Mouse (Mus musculus) MEL (cell line): ENCODE measurements around the gene Swsap1. TPM values are rescaled to one million over a fixed set of nuclear protein-coding genes. Genes with fewer than 3 reads are reported as not detected.

Experiments used
- DNase-seq: peaks from one replicate; pipeline ENCODE4 v3.0.0; 2011; ENCODE audit warnings: low read depth, low spot score
- H3K27ac ChIP-seq: 2 replicates; pipeline ENCODE4 v1.5.1; 2012; ENCODE audit warnings: low read depth, mild to moderate bottlenecking, control low read depth, low read length, moderate library complexity; ENCODE audit not compliant: control insufficient read depth
- H3K27me3 ChIP-seq, 2 experiments: fragments of 150-350 bp in 1 of 2; sonication (generic) in 1 of 2; 2 replicates each; pipeline ENCODE4 v1.6.1; 2012; ENCODE audit warnings: low read length in 2 of 2, mild to moderate bottlenecking in 2 of 2, improper control_type of control experiment in 1 of 2, moderate library complexity in 1 of 2; ENCODE audit not compliant: insufficient read depth in 2 of 2, control insufficient read depth in 1 of 2
- H3K36me3 ChIP-seq, 2 experiments: 2 replicates each; pipeline ENCODE4 v1.6.1; 2012 to 2014; ENCODE audit warnings: low read length in 2 of 2, improper control_type of control experiment in 1 of 2, inconsistent platforms in 1 of 2, mild to moderate bottlenecking in 1 of 2; ENCODE audit not compliant: insufficient read depth in 2 of 2, control insufficient read depth in 1 of 2
- H3K4me1 ChIP-seq, 2 experiments: fragments of 150-350 bp in 1 of 2; sonication (generic) in 1 of 2; 2 replicates each; pipeline ENCODE4 v1.6.1; 2012; ENCODE audit warnings: low read length in 2 of 2, improper control_type of control experiment in 1 of 2, mild to moderate bottlenecking in 1 of 2; ENCODE audit not compliant: insufficient read depth in 2 of 2, control insufficient read depth in 1 of 2
- H3K4me3 ChIP-seq, 2 experiments: fragments of 150-350 bp in 1 of 2; sonication (generic) in 1 of 2; 2 replicates each; pipeline ENCODE4 v1.5.1; 2012; ENCODE audit warnings: low read depth in 2 of 2, low read length in 2 of 2, mild to moderate bottlenecking in 2 of 2, moderate library complexity in 2 of 2, control low read depth in 1 of 2, improper control_type of control experiment in 1 of 2; ENCODE audit not compliant: control insufficient read depth in 1 of 2, insufficient read depth in 1 of 2
- H3K79me2 ChIP-seq: 2 replicates; pipeline ENCODE4 v1.6.1; 2012; ENCODE audit warnings: mild to moderate bottlenecking, low read length, moderate library complexity; ENCODE audit not compliant: control insufficient read depth, poor library complexity, insufficient read depth
- H3K9ac ChIP-seq: 2 replicates; pipeline ENCODE4 v1.6.1; 2012; ENCODE audit warnings: low read depth, mild to moderate bottlenecking, control low read depth, low read length, moderate library complexity; ENCODE audit not compliant: control insufficient read depth, poor library complexity, severe bottlenecking
- H3K9me3 ChIP-seq: fragments of 150-350 bp; sonication (generic); replicated peaks from 2 replicates; pipeline ENCODE4 v1.6.1; 2012; ENCODE audit warnings: mild to moderate bottlenecking, low read length, improper control_type of control experiment, moderate library complexity; ENCODE audit not compliant: insufficient read depth
- BHLHE40 ChIP-seq: IDR thresholded peaks from 2 replicates; pipeline ENCODE4 v1.6.1; 2012; ENCODE audit warnings: low read depth, mild to moderate bottlenecking, inconsistent platforms, low read length, improper control_type of control experiment, borderline replicate concordance
- CHD1 ChIP-seq: IDR thresholded peaks from 2 replicates; pipeline ENCODE4 v1.6.1; 2012; ENCODE audit warnings: low read depth, mild to moderate bottlenecking, inconsistent platforms, low read length, improper control_type of control experiment
- CTCF ChIP-seq, 3 experiments: IDR thresholded peaks in 2 of 3; conservative IDR thresholded peaks in 1 of 3; 2 replicates each; pipeline ENCODE4 v1.5.1; 2011 to 2012; ENCODE audit warnings: low read length in 3 of 3, low read depth in 2 of 3, mild to moderate bottlenecking in 2 of 3, improper control_type of control experiment in 1 of 3, inconsistent platforms in 1 of 3, mixed read lengths in 1 of 3, moderate library complexity in 1 of 3; ENCODE audit not compliant: control insufficient read depth in 1 of 3, insufficient read depth in 1 of 3, poor library complexity in 1 of 3, severe bottlenecking in 1 of 3
- E2F4 ChIP-seq: IDR thresholded peaks from 2 replicates; pipeline ENCODE4 v1.6.1; 2011; ENCODE audit warnings: low read depth, low read length, improper control_type of control experiment, borderline replicate concordance
- ELF1 ChIP-seq: IDR thresholded peaks from 2 replicates; pipeline ENCODE4 v1.6.1; 2014; ENCODE audit warnings: low read depth, mild to moderate bottlenecking, inconsistent platforms, low read length, improper control_type of control experiment, moderate library complexity
- EP300 ChIP-seq, 2 experiments: IDR thresholded peaks; 2 replicates each; pipeline ENCODE4 v1.6.1; 2011; ENCODE audit warnings: improper control_type of control experiment in 2 of 2, low read length in 2 of 2, low read depth in 1 of 2, mild to moderate bottlenecking in 1 of 2
- ETS1 ChIP-seq: IDR thresholded peaks from 2 replicates; pipeline ENCODE4 v1.6.1; 2012; ENCODE audit warnings: low read depth, mild to moderate bottlenecking, inconsistent platforms, low read length, improper control_type of control experiment, moderate library complexity
- GABPA ChIP-seq: IDR thresholded peaks from 2 replicates; pipeline ENCODE4 v1.6.1; 2012; ENCODE audit warnings: low read depth, mild to moderate bottlenecking, inconsistent platforms, low read length, improper control_type of control experiment, moderate library complexity
- GATA1 ChIP-seq: IDR thresholded peaks from 2 replicates; pipeline ENCODE4 v1.6.1; 2011; ENCODE audit warnings: low read depth, low read length, improper control_type of control experiment
- HCFC1 ChIP-seq: IDR thresholded peaks from 2 replicates; pipeline ENCODE4 v1.6.1; 2012; ENCODE audit warnings: low read depth, mild to moderate bottlenecking, inconsistent platforms, low read length, improper control_type of control experiment, moderate library complexity
- KAT2A ChIP-seq: conservative IDR thresholded peaks from 2 replicates; pipeline ENCODE4 v1.6.1; 2012; ENCODE audit warnings: low read depth, low read length, improper control_type of control experiment, inconsistent platforms
- MAX ChIP-seq: IDR thresholded peaks from 2 replicates; pipeline ENCODE4 v1.6.1; 2011; ENCODE audit warnings: low read length, improper control_type of control experiment
- MAZ ChIP-seq: IDR thresholded peaks from 2 replicates; pipeline ENCODE4 v1.6.1; 2012; ENCODE audit warnings: low read depth, mild to moderate bottlenecking, inconsistent platforms, low read length, improper control_type of control experiment
- MEF2A ChIP-seq: IDR thresholded peaks from 2 replicates; pipeline ENCODE4 v1.6.1; 2014; ENCODE audit warnings: low read depth, mild to moderate bottlenecking, inconsistent platforms, low read length, improper control_type of control experiment; ENCODE audit not compliant: poor library complexity, insufficient replicate concordance, severe bottlenecking; ENCODE audit errors: extremely low read depth
- MXI1 ChIP-seq: IDR thresholded peaks from 2 replicates; pipeline ENCODE4 v1.6.1; 2011; ENCODE audit warnings: mild to moderate bottlenecking, low read depth, low read length, improper control_type of control experiment
- MYC ChIP-seq: IDR thresholded peaks from 2 replicates; pipeline ENCODE4 v1.6.1; 2011; ENCODE audit warnings: low read depth, mild to moderate bottlenecking, low read length, improper control_type of control experiment, moderate library complexity
- NELFE ChIP-seq: IDR thresholded peaks from 2 replicates; pipeline ENCODE4 v1.6.1; 2011; ENCODE audit warnings: low read depth, low read length, improper control_type of control experiment
- POLR2A ChIP-seq, 2 experiments: IDR thresholded peaks; 2 replicates each; pipeline ENCODE4 v1.6.1; 2011 to 2012; ENCODE audit warnings: low read length in 2 of 2, mild to moderate bottlenecking in 2 of 2, control low read depth in 1 of 2, improper control_type of control experiment in 1 of 2, low read depth in 1 of 2, moderate library complexity in 1 of 2; ENCODE audit not compliant: control insufficient read depth in 1 of 2, insufficient read depth in 1 of 2, poor library complexity in 1 of 2
- POLR2AphosphoS2 ChIP-seq: IDR thresholded peaks from 2 replicates; pipeline ENCODE4 v1.6.1; 2011; ENCODE audit warnings: low read length, improper control_type of control experiment
- POLR2AphosphoS5 ChIP-seq: IDR thresholded peaks from 2 replicates; pipeline ENCODE4 v1.6.1; 2012; ENCODE audit warnings: low read depth, borderline replicate concordance, mild to moderate bottlenecking, inconsistent platforms, low read length, moderate library complexity, mixed read lengths
- RAD21 ChIP-seq: IDR thresholded peaks from 2 replicates; pipeline ENCODE4 v1.6.1; 2011; ENCODE audit warnings: mild to moderate bottlenecking, low read depth, low read length, improper control_type of control experiment
- RCOR1 ChIP-seq: IDR thresholded peaks from 2 replicates; pipeline ENCODE4 v1.6.1; 2012; ENCODE audit warnings: low read depth, mild to moderate bottlenecking, inconsistent platforms, low read length, improper control_type of control experiment
- SIN3A ChIP-seq: IDR thresholded peaks from 2 replicates; pipeline ENCODE4 v1.6.1; 2012; ENCODE audit warnings: low read length, improper control_type of control experiment, inconsistent platforms
- SMC3 ChIP-seq: IDR thresholded peaks from 2 replicates; pipeline ENCODE4 v1.6.1; 2011; ENCODE audit warnings: low read depth, low read length, improper control_type of control experiment
- TAL1 ChIP-seq: IDR thresholded peaks from 2 replicates; pipeline ENCODE4 v1.6.1; 2012; ENCODE audit warnings: mild to moderate bottlenecking, inconsistent platforms, low read length, moderate library complexity, mixed read lengths
- TBP ChIP-seq: IDR thresholded peaks from 2 replicates; pipeline ENCODE4 v1.8.0; 2011; ENCODE audit warnings: low read depth, low read length, improper control_type of control experiment
- TCF12 ChIP-seq: IDR thresholded peaks from 2 replicates; pipeline ENCODE4 v1.6.1; 2014; ENCODE audit warnings: low read depth, mild to moderate bottlenecking, inconsistent platforms, low read length, improper control_type of control experiment, moderate library complexity
- UBTF ChIP-seq: IDR thresholded peaks from 2 replicates; pipeline ENCODE4 v1.6.1; 2012; ENCODE audit warnings: low read depth, mild to moderate bottlenecking, inconsistent platforms, low read length, improper control_type of control experiment, moderate library complexity, borderline replicate concordance; ENCODE audit not compliant: insufficient read depth
- USF1 ChIP-seq: IDR thresholded peaks from 2 replicates; pipeline ENCODE4 v1.6.1; 2014; ENCODE audit warnings: low read depth, mild to moderate bottlenecking, inconsistent platforms, low read length, improper control_type of control experiment, moderate library complexity
- USF2 ChIP-seq, 2 experiments: IDR thresholded peaks; 2 replicates each; pipeline ENCODE4 v1.6.1; 2011 to 2012; ENCODE audit warnings: improper control_type of control experiment in 2 of 2, low read length in 2 of 2, borderline replicate concordance in 1 of 2, inconsistent platforms in 1 of 2, low read depth in 1 of 2, mild to moderate bottlenecking in 1 of 2; ENCODE audit not compliant: insufficient read depth in 1 of 2
- ZC3H11A ChIP-seq: IDR thresholded peaks from 2 replicates; pipeline ENCODE4 v1.6.1; 2012; ENCODE audit warnings: low read depth, mild to moderate bottlenecking, inconsistent platforms, low read length, improper control_type of control experiment
- ZKSCAN1 ChIP-seq: IDR thresholded peaks from 2 replicates; pipeline ENCODE4 v1.6.1; 2012; ENCODE audit warnings: low read depth, mild to moderate bottlenecking, inconsistent platforms, low read length, improper control_type of control experiment, moderate library complexity
- ZMIZ1 ChIP-seq: IDR thresholded peaks from 2 replicates; pipeline ENCODE4 v1.6.1; 2012; ENCODE audit warnings: low read depth, mild to moderate bottlenecking, inconsistent platforms, low read length, improper control_type of control experiment, moderate library complexity
- ZNF384 ChIP-seq: IDR thresholded peaks from 2 replicates; pipeline ENCODE4 v1.6.1; 2012; ENCODE audit warnings: low read depth, mild to moderate bottlenecking, inconsistent platforms, low read length, improper control_type of control experiment
- polyA plus RNA-seq, 2 experiments: library from polyadenylated mRNA; stranded (reverse) in 1 of 2; unstranded in 1 of 2; fragments of >175 nt in 1 of 2; fragments of >200 nt in 1 of 2; gene quantifications; 2 replicates each; pipeline versions ENCODE4 v1.2.1 to v1.2.4; 2012; ENCODE audit warnings: low replicate concordance in 2 of 2, low read depth in 1 of 2; ENCODE audit not compliant: insufficient read length in 2 of 2, insufficient read depth in 1 of 2, missing spikeins in 1 of 2
- total RNA-seq: library from RNA; depleted of rRNA; stranded (reverse); fragments of 300-350 nt; gene quantifications from 2 replicates; pipeline ENCODE4 v1.2.3, GENCODE M21; 2012

Gene Swsap1
- total and polyA plus RNA-seq, 3 experiments, result 17.2 to 19.3 TPM; not detected in 1

- H3K9me3 ChIP-seq, result no peaks in the 10 kb centered on the region
- DNase-seq, result peak; percentile 100
- H3K27ac ChIP-seq, result no peak within 1 kb of the TSS
- H3K27me3 ChIP-seq, result no peaks in the 10 kb centered on the region
- H3K4me3 ChIP-seq, result peak within 1 kb of the TSS; percentile 69 to 92
- no peaks in the 10 kb centered on the region for H3K79me2 ChIP-seq
- H3K36me3 ChIP-seq, result peaks cover 0 to 17% of the 10 kb centered on the region in 2 experiments; a peak in 2 of 4 replicates
- peak within 1 kb of the TSS; percentile 61 for H3K9ac ChIP-seq
- H3K4me1 ChIP-seq, result peaks cover 12 to 23% of the 10 kb centered on the region in 2 experiments
- TF ChIP-seq USF2 (IDR thresholded peaks at IDR 0.05; ENCODE audit: borderline replicate concordance in 1 of 2, insufficient read depth in 1 of 2, low read depth in 1 of 2, low read length in 2 of 2) (no peak), POLR2A (IDR thresholded peaks at IDR 0.05; ENCODE audit: control insufficient read depth in 1 of 2, insufficient read depth in 1 of 2, low read depth in 1 of 2, low read length in 2 of 2, poor library complexity in 1 of 2) (peak; percentile 29 to 72; a peak in 2 of 4 replicates), CTCF (IDR thresholded peaks at IDR 0.05 in 2 of 3, conservative IDR thresholded peaks at IDR 0.05 in 1 of 3; ENCODE audit: control insufficient read depth in 1 of 3, insufficient read depth in 1 of 3, low read depth in 2 of 3, low read length in 3 of 3, poor library complexity in 1 of 3, severe bottlenecking in 1 of 3) (no peak), ELF1 (0 out of 2 replicates have a peak, but pooled peaks have one; percentile 46), POLR2AphosphoS2 (no peak), POLR2AphosphoS5 (no peak), GABPA (no peak), KAT2A (no peak), MYC (peak; percentile 12; the same call in 1 of the 2 replicates), CHD1 (no peak), NELFE (peak; percentile 39), ZKSCAN1 (no peak), MAZ (peak; percentile 41; the same call in 1 of the 2 replicates), RCOR1 (peak; percentile 94), TCF12 (peak; percentile 25; the same call in 1 of the 2 replicates), EP300 (IDR thresholded peaks at IDR 0.05; ENCODE audit: low read depth in 1 of 2, low read length in 2 of 2) (peak in 1 of 2 experiments; percentile 19; a peak in 1 of 4 replicates), E2F4 (no peak), ZMIZ1 (peak; percentile 14; the same call in 1 of the 2 replicates), GATA1 (peak; percentile 59), ZNF384 (no peak), USF1 (peak; percentile 45; the same call in 1 of the 2 replicates), RAD21 (no peak), MEF2A (no peak), SIN3A (peak; percentile 12), TAL1 (no peak), HCFC1 (0 out of 2 replicates have a peak, but pooled peaks have one; percentile 25), TBP (peak; percentile 68; the same call in 1 of the 2 replicates), BHLHE40 (no peak), MAX (0 out of 2 replicates have a peak, but pooled peaks have one; percentile 31), UBTF (no peak), ETS1 (no peak; the same call in 1 of the 2 replicates), ZC3H11A (no peak), SMC3 (0 out of 2 replicates have a peak, but pooled peaks have one; percentile 11), MXI1 (no peak)
Observed at GRCm38 (mm10) chr9:21936692-21937570, 18.6 kb upstream of the Swsap1 start, which contains the start of gene Plppr2. TSS of gene Plppr2 (plus strand) at chr9:21937033.
